Mouse (Mus musculus) liver, postnatal 0 days (tissue): ENCODE measurements around the gene Ksr2.

Experiments
- CTCF ChIP-seq: sonication (generic); IDR thresholded peaks from 2 replicates; pipeline ENCODE4 v1.5.1; 2016; ENCODE audit warnings: antibody characterized with exemption, low read depth
- EP300 ChIP-seq: IDR thresholded peaks from 2 replicates; pipeline ENCODE4 v1.6.1; 2016; ENCODE audit warnings: antibody characterized with exemption, low read depth, mild to moderate bottlenecking

- TF ChIP-seq CTCF (peak; percentile 78), EP300 (no peak)
Observed at GRCm38 (mm10) chr5:117509511-117510375, 95.9 kb downstream of the Ksr2 start.
